Mouse (Mus musculus) hindbrain, embryonic 13.5 days (tissue): ENCODE measurements at regions not wholly inside any gene's neighbourhood (a gene's known extent, or its start where the extent isn't known, plus 50 kb on each side); places are given as distances from the start of the nearest gene placed in this dataset.

Experiments used
- ATAC-seq: fragments of 200-750 bp; cut with Nextera tagmentation; 2 replicates; pipeline ENCODE4 v1.8.0; 2017; ENCODE audit warnings: moderate TSS enrichment; ENCODE audit not compliant: low FRiP score
- H3K27ac ChIP-seq: fragments of 300-500 bp; sonication (generic); 2 replicates; pipeline ENCODE4 v1.5.1; 2015; ENCODE audit warnings: inconsistent platforms, mild to moderate bottlenecking, moderate library complexity
- H3K27me3 ChIP-seq: fragments of 300-500 bp; sonication (generic); 2 replicates; pipeline ENCODE4 v1.6.1; 2015; ENCODE audit warnings: mild to moderate bottlenecking, inconsistent platforms
- H3K36me3 ChIP-seq: fragments of 300-500 bp; sonication (generic); 2 replicates; pipeline ENCODE4 v1.6.1; 2015; ENCODE audit warnings: mild to moderate bottlenecking, inconsistent platforms
- H3K4me1 ChIP-seq: fragments of 300-500 bp; sonication (generic); replicated peaks from 2 replicates; pipeline ENCODE4 v1.6.1; 2015; ENCODE audit warnings: inconsistent platforms
- H3K4me2 ChIP-seq: fragments of 300-500 bp; sonication (generic); 2 replicates; pipeline ENCODE4 v1.6.1; 2015; ENCODE audit warnings: inconsistent platforms, mild to moderate bottlenecking, moderate library complexity
- H3K4me3 ChIP-seq: fragments of 300-500 bp; sonication (generic); 2 replicates; pipeline ENCODE4 v1.5.1; 2015; ENCODE audit warnings: mild to moderate bottlenecking, inconsistent platforms
- H3K9ac ChIP-seq: fragments of 300-500 bp; sonication (generic); 2 replicates; pipeline ENCODE4 v1.6.1; 2015; ENCODE audit warnings: mild to moderate bottlenecking, inconsistent platforms
- H3K9me3 ChIP-seq: fragments of 300-500 bp; sonication (generic); 2 replicates; pipeline ENCODE4 v1.6.1; 2016; ENCODE audit warnings: inconsistent platforms
- WGBS: fragments of 180-500 bp; shearing (Covaris S2); methylation state at CpG from one replicate; pipeline ENCODE4 v1.1.7; 2015; 5-methylcytosine and 5-hydroxymethylcytosine counted together

- Histone ChIP-seq H3K27me3 (no peaks in the 10 kb centered on the region), H3K4me3 (no peak overlapping the region), H3K4me1 (no peaks in the 10 kb centered on the region), H3K9ac (no peak overlapping the region), H3K4me2 (no peak overlapping the region), H3K9me3 (no peaks in the 10 kb centered on the region), H3K27ac (no peak overlapping the region), H3K36me3 (no peaks in the 10 kb centered on the region)
- no peak for ATAC-seq
- WGBS: 93% methylated on average over 3 of the region's 3 CpGs
These were observed 570.2 kb upstream of the Gm10306 start for GRCm38 (mm10) chr4:93986189-93986588.

- H3K4me2 ChIP-seq: no peak overlapping the region
- H3K4me3 ChIP-seq: no peak overlapping the region
- H3K36me3 ChIP-seq: no peaks in the 10 kb centered on the region
- H3K4me1 ChIP-seq: no peaks in the 10 kb centered on the region
- H3K27ac ChIP-seq: no peak overlapping the region
- no peak overlapping the region for H3K9ac ChIP-seq
- 86% methylated on average over 7 of the region's 7 CpGs for WGBS
- no peaks in the 10 kb centered on the region for H3K9me3 ChIP-seq
- no peak for ATAC-seq
- H3K27me3 ChIP-seq: no peaks in the 10 kb centered on the region
These were observed 566.0 kb upstream of the Gm10306 start for GRCm38 (mm10) chr4:93990273-93990869.

GRCm38 (mm10) chr4:94005818-94006217 is 550.5 kb upstream of the Gm10306 start:
- H3K36me3 ChIP-seq: no peaks in the 10 kb centered on the region
- H3K9ac ChIP-seq: no peak overlapping the region
- no peak overlapping the region for H3K4me2 ChIP-seq
- 86% methylated on average over 1 of the region's 1 CpGs for WGBS
- no peak for ATAC-seq
- no peak overlapping the region for H3K27ac ChIP-seq
- H3K4me3 ChIP-seq: no peak overlapping the region
- no peaks in the 10 kb centered on the region for H3K27me3 ChIP-seq
- no peaks in the 10 kb centered on the region for H3K9me3 ChIP-seq
- no peaks in the 10 kb centered on the region for H3K4me1 ChIP-seq

- H3K9me3 ChIP-seq: no peaks in the 10 kb centered on the region
- H3K9ac ChIP-seq: no peak overlapping the region
These were observed 549.1 kb upstream of the Gm10306 start for GRCm38 (mm10) chr4:94007088-94007768.

GRCm38 (mm10) chr4:94015713-94016112 is 540.6 kb upstream of the Gm10306 start:
- Histone ChIP-seq H3K9ac (no peak overlapping the region), H3K4me1 (no peaks in the 10 kb centered on the region), H3K4me3 (no peak overlapping the region), H3K36me3 (no peaks in the 10 kb centered on the region), H3K9me3 (no peaks in the 10 kb centered on the region), H3K4me2 (no peak overlapping the region), H3K27me3 (no peaks in the 10 kb centered on the region), H3K27ac (no peak overlapping the region)
- 92% methylated on average over 2 of the region's 2 CpGs for WGBS
- no peak for ATAC-seq

More at GRCm38 (mm10) chr4:94007088-94007768, 549.1 kb upstream of the Gm10306 start:
- Histone ChIP-seq H3K36me3 (no peaks in the 10 kb centered on the region), H3K4me3 (no peak overlapping the region), H3K4me1 (no peaks in the 10 kb centered on the region), H3K27me3 (no peaks in the 10 kb centered on the region), H3K27ac (0 out of 2 replicates have a peak overlapping the region, but pooled peaks have one; percentile 37), H3K4me2 (no peak overlapping the region)
- ATAC-seq: peak; percentile 96
- WGBS: 46% methylated on average over 8 of the region's 8 CpGs

GRCm38 (mm10) chr4:94017702-94018101 is 538.6 kb upstream of the Gm10306 start:
- Histone ChIP-seq H3K27me3 (no peaks in the 10 kb centered on the region), H3K9me3 (no peaks in the 10 kb centered on the region), H3K4me1 (no peaks in the 10 kb centered on the region), H3K4me3 (no peak overlapping the region), H3K27ac (no peak overlapping the region), H3K4me2 (no peak overlapping the region), H3K36me3 (no peaks in the 10 kb centered on the region), H3K9ac (no peak overlapping the region)
- WGBS: 88% methylated on average over 3 of the region's 3 CpGs
- ATAC-seq: no peak

- ATAC-seq: no peak
- no peaks in the 10 kb centered on the region for H3K36me3 ChIP-seq
- no peaks in the 10 kb centered on the region for H3K9me3 ChIP-seq
- no peak overlapping the region for H3K4me2 ChIP-seq
- H3K4me3 ChIP-seq: no peak overlapping the region
- 75% methylated on average over 5 of the region's 5 CpGs for WGBS
- no peaks in the 10 kb centered on the region for H3K27me3 ChIP-seq
- H3K27ac ChIP-seq: no peak overlapping the region
- no peaks in the 10 kb centered on the region for H3K4me1 ChIP-seq
- no peak overlapping the region for H3K9ac ChIP-seq
These were observed 506.6 kb upstream of the Gm10306 start for GRCm38 (mm10) chr4:94049629-94050310.

GRCm38 (mm10) chr4:94052249-94053162 is 503.8 kb upstream of the Gm10306 start:
- Histone ChIP-seq H3K27ac (no peak overlapping the region), H3K9me3 (no peaks in the 10 kb centered on the region), H3K9ac (no peak overlapping the region), H3K4me2 (no peak overlapping the region), H3K4me3 (no peak overlapping the region), H3K36me3 (no peaks in the 10 kb centered on the region), H3K27me3 (no peaks in the 10 kb centered on the region), H3K4me1 (no peaks in the 10 kb centered on the region)
- ATAC-seq: no peak
- 78% methylated on average over 11 of the region's 11 CpGs for WGBS

GRCm38 (mm10) chr4:94073178-94073870 is 483.0 kb upstream of the Gm10306 start:
- ATAC-seq: no peak
- no peaks in the 10 kb centered on the region for H3K27me3 ChIP-seq
- H3K36me3 ChIP-seq: no peaks in the 10 kb centered on the region
- 57% methylated on average over 9 of the region's 9 CpGs for WGBS
- H3K9me3 ChIP-seq: no peaks in the 10 kb centered on the region
- no peak overlapping the region for H3K9ac ChIP-seq
- no peak overlapping the region for H3K27ac ChIP-seq
- H3K4me1 ChIP-seq: no peaks in the 10 kb centered on the region
- H3K4me2 ChIP-seq: no peak overlapping the region
- no peak overlapping the region for H3K4me3 ChIP-seq

GRCm38 (mm10) chr4:94082839-94083238 is 473.5 kb upstream of the Gm10306 start:
- H3K4me3 ChIP-seq: no peak overlapping the region
- no peaks in the 10 kb centered on the region for H3K27me3 ChIP-seq
- no peak overlapping the region for H3K4me2 ChIP-seq
- no peak overlapping the region for H3K27ac ChIP-seq
- no peak overlapping the region for H3K9ac ChIP-seq
- no peak for ATAC-seq
- H3K36me3 ChIP-seq: no peaks in the 10 kb centered on the region
- 0 out of 2 replicates have a peak, but pooled peaks cover 8% of the 10 kb centered on the region for H3K4me1 ChIP-seq
- H3K9me3 ChIP-seq: no peaks in the 10 kb centered on the region
- 64% methylated on average over 3 of the region's 3 CpGs for WGBS

- Histone ChIP-seq H3K9me3 (no peaks in the 10 kb centered on the region), H3K4me1 (no peaks in the 10 kb centered on the region), H3K9ac (no peak overlapping the region), H3K36me3 (no peaks in the 10 kb centered on the region), H3K4me3 (no peak overlapping the region), H3K4me2 (no peak overlapping the region), H3K27ac (no peak overlapping the region), H3K27me3 (no peaks in the 10 kb centered on the region)
- ATAC-seq: no peak
- WGBS: 86% methylated on average over 5 of the region's 5 CpGs
These were observed 462.0 kb upstream of the Gm10306 start for GRCm38 (mm10) chr4:94094379-94094778.
